Mouse (Mus musculus) splenic B cell, adult 2 months (primary cell): ENCODE results near the gene Sdccag8.

Source experiments
- DNase-seq: peaks from one replicate; pipeline ENCODE4 v3.0.0-alpha.2; 2011; ENCODE audit warnings: low read depth, low spot score
- H3K27me3 ChIP-seq: 2 replicates; pipeline ENCODE4 v1.6.1; 2012; ENCODE audit warnings: mild to moderate bottlenecking, low read length, moderate library complexity, mixed read lengths; ENCODE audit not compliant: control insufficient read depth, poor library complexity, insufficient read depth, severe bottlenecking
- H3K36me3 ChIP-seq: 2 replicates; pipeline ENCODE4 v1.6.1; 2012; ENCODE audit warnings: mild to moderate bottlenecking, low read length, moderate library complexity, mixed read lengths; ENCODE audit not compliant: control insufficient read depth, poor library complexity, insufficient read depth, severe bottlenecking

The Sdccag8 gene

GRCm38 (mm10) chr1:176951836-176952235, 137.4 kb downstream of the Sdccag8 start:
- Histone ChIP-seq H3K27me3 (no peaks in the 10 kb centered on the region), H3K36me3 (peaks cover 2% of the 10 kb centered on the region; the same call in 1 of the 2 replicates)
- DNase-seq = no peak

- no peak for DNase-seq
- H3K36me3 ChIP-seq = peaks cover 5% of the 10 kb centered on the region
- no peaks in the 10 kb centered on the region for H3K27me3 ChIP-seq
These were observed 143.9 kb downstream of the Sdccag8 start for GRCm38 (mm10) chr1:176958311-176958710.

- H3K36me3 ChIP-seq = peaks cover 3% of the 10 kb centered on the region
- no peak for DNase-seq
- H3K27me3 ChIP-seq = no peaks in the 10 kb centered on the region
These were observed 147.3 kb downstream of the Sdccag8 start for GRCm38 (mm10) chr1:176961716-176962115.

GRCm38 (mm10) chr1:176962894-176963293, 148.4 kb downstream of the Sdccag8 start:
- DNase-seq = no peak
- H3K27me3 ChIP-seq = no peaks in the 10 kb centered on the region
- H3K36me3 ChIP-seq = peaks cover 3% of the 10 kb centered on the region

GRCm38 (mm10) chr1:176967299-176967698, 152.8 kb downstream of the Sdccag8 start:
- no peaks in the 10 kb centered on the region for H3K27me3 ChIP-seq
- H3K36me3 ChIP-seq = no peaks in the 10 kb centered on the region; the same call in 1 of the 2 replicates

GRCm38 (mm10) chr1:176970635-176971478, 156.4 kb downstream of the Sdccag8 start:
- no peaks in the 10 kb centered on the region for H3K27me3 ChIP-seq
- no peak for DNase-seq
- no peaks in the 10 kb centered on the region for H3K36me3 ChIP-seq

More at GRCm38 (mm10) chr1:176967299-176967698, 152.8 kb downstream of the Sdccag8 start:
- no peak for DNase-seq

- no peaks in the 10 kb centered on the region for H3K27me3 ChIP-seq
- no peaks in the 10 kb centered on the region for H3K36me3 ChIP-seq
- no peak for DNase-seq
These were observed 157.0 kb downstream of the Sdccag8 start for GRCm38 (mm10) chr1:176971479-176971797.

GRCm38 (mm10) chr1:176973356-176974088, 159.1 kb downstream of the Sdccag8 start:
- Histone ChIP-seq H3K27me3 (no peaks in the 10 kb centered on the region), H3K36me3 (no peaks in the 10 kb centered on the region)
- no peak for DNase-seq

GRCm38 (mm10) chr1:176979235-176979634, 164.8 kb downstream of the Sdccag8 start:
- no peaks in the 10 kb centered on the region for H3K27me3 ChIP-seq
- H3K36me3 ChIP-seq = no peaks in the 10 kb centered on the region
- no peak for DNase-seq

GRCm38 (mm10) chr1:176980140-176980539, 165.7 kb downstream of the Sdccag8 start:
- no peak for DNase-seq
- Histone ChIP-seq H3K36me3 (no peaks in the 10 kb centered on the region), H3K27me3 (no peaks in the 10 kb centered on the region)

- Histone ChIP-seq H3K36me3 (no peaks in the 10 kb centered on the region), H3K27me3 (no peaks in the 10 kb centered on the region)
- peak; percentile 51 for DNase-seq
These were observed 166.4 kb downstream of the Sdccag8 start for GRCm38 (mm10) chr1:176980801-176981400.

- H3K27me3 ChIP-seq = no peaks in the 10 kb centered on the region
- no peaks in the 10 kb centered on the region for H3K36me3 ChIP-seq
- no peak for DNase-seq
These were observed 167.1 kb downstream of the Sdccag8 start for GRCm38 (mm10) chr1:176981511-176981910.

GRCm38 (mm10) chr1:176982671-176983070, 168.2 kb downstream of the Sdccag8 start:
- Histone ChIP-seq H3K27me3 (no peaks in the 10 kb centered on the region), H3K36me3 (no peaks in the 10 kb centered on the region)
- DNase-seq = no peak

- no peaks in the 10 kb centered on the region for H3K36me3 ChIP-seq
- DNase-seq = no peak
- no peaks in the 10 kb centered on the region for H3K27me3 ChIP-seq
These were observed 171.2 kb downstream of the Sdccag8 start for GRCm38 (mm10) chr1:176985691-176986090.

GRCm38 (mm10) chr1:176986275-176986674, 171.8 kb downstream of the Sdccag8 start:
- peak; percentile 70 for DNase-seq

More at GRCm38 (mm10) chr1:176986275-176986674, 171.8 kb downstream of the Sdccag8 start:
- H3K27me3 ChIP-seq = no peaks in the 10 kb centered on the region
- H3K36me3 ChIP-seq = no peaks in the 10 kb centered on the region
